Mouse (Mus musculus) G1E (cell line): ENCODE data around the gene Mfsd8. TPM values are rescaled to one million over a fixed set of nuclear protein-coding genes. Genes with fewer than 3 reads are reported as not detected.

Experiments
- ATAC-seq: 2 replicates; pipeline ENCODE4 v1.8.0; 2016; ENCODE audit warnings: mild to moderate bottlenecking; ENCODE audit not compliant: insufficient number of reproducible peaks, poor library complexity, low FRiP score, severe bottlenecking; ENCODE audit errors: extremely low read depth
- DNase-seq: peaks from one replicate; pipeline ENCODE4 v3.0.0; 2012; ENCODE audit warnings: low spot score
- H3K27me3 ChIP-seq: 2 replicates; pipeline ENCODE4 v1.6.1; 2012; ENCODE audit warnings: mild to moderate bottlenecking, low read length, inconsistent platforms; ENCODE audit not compliant: insufficient read depth
- H3K36me3 ChIP-seq: replicated peaks from 2 replicates; pipeline ENCODE3; 2012; ENCODE audit warnings: mild to moderate bottlenecking, inconsistent platforms
- H3K4me1 ChIP-seq: 2 replicates; pipeline ENCODE4 v1.6.1; 2012; ENCODE audit warnings: low read depth, low read length, inconsistent platforms, mixed read lengths; ENCODE audit not compliant: insufficient read depth
- H3K4me3 ChIP-seq: 2 replicates; pipeline ENCODE4 v1.5.1; 2012; ENCODE audit warnings: low read depth, mild to moderate bottlenecking, inconsistent platforms, low read length, moderate library complexity, mixed read lengths
- H3K9me3 ChIP-seq: replicated peaks from 2 replicates; pipeline ENCODE4 v1.6.1; 2012; ENCODE audit warnings: inconsistent platforms
- CTCF ChIP-seq: IDR thresholded peaks from 2 replicates; pipeline ENCODE4 v1.5.1; 2012; ENCODE audit warnings: low read depth, low read length, inconsistent platforms, mixed read lengths
- GATA1 ChIP-seq: IDR thresholded peaks from 2 replicates; pipeline ENCODE4 v1.6.1; 2012; ENCODE audit warnings: borderline replicate concordance, low read length, inconsistent platforms, mixed read lengths
- GATA2 ChIP-seq: IDR thresholded peaks from 2 replicates; pipeline ENCODE4 v1.6.1; 2012; ENCODE audit warnings: low read depth, low read length, inconsistent platforms, borderline replicate concordance
- POLR2AphosphoS5 ChIP-seq: IDR thresholded peaks from 2 replicates; pipeline ENCODE4 v1.6.1; 2012; ENCODE audit warnings: low read depth, low read length, inconsistent platforms; ENCODE audit not compliant: insufficient replicate concordance
- polyA plus RNA-seq: library from polyadenylated mRNA; stranded (reverse); fragments of >175 nt; gene quantifications from 2 replicates; pipeline ENCODE4 v1.2.3, GENCODE M21; 2012
- total RNA-seq, 2 experiments: library from RNA; stranded (forward) in 1 of 2; stranded (reverse) in 1 of 2; fragments of 200-1000 nt in 1 of 2; fragments of >200 nt in 1 of 2; fragmentation: Nextera tagmentation in 1 of 2; gene quantifications; 2 replicates each; pipeline ENCODE4 v1.2.3; 2014 to 2017

Mfsd8 gene
- total and polyA plus RNA-seq, 3 experiments = 0.83 to 23.5 (median 7.0) TPM

DNA sequence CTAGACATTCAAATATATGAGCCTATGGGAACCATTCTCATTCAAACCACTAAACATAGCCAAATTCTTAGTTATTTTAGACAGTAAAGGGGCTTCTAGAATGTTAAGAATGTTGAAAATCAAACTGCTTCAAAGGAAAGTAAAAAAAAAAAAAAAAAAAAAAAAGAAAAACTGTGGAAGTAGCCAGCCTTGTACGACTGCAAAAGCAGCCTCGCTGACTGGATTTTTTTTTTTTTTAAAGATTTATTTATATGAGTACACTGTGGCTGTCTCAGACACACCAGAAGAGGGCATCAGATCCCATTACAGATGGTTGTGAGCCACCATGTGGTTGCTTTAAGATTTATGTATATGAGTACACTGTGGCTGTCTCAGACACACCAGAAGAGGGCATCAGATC is 52.9 kb downstream of the Mfsd8 start:
- Histone ChIP-seq H3K27me3 (no peaks in the 10 kb centered on the region), H3K9me3 (no peaks in the 10 kb centered on the region), H3K36me3 (peaks cover 45% of the 10 kb centered on the region), H3K4me3 (no peak overlapping the region), H3K4me1 (peaks cover 3% of the 10 kb centered on the region)
- no peak for ATAC-seq
- no peak for TF ChIP-seq GATA1
- no peak for TF ChIP-seq POLR2AphosphoS5
- TF ChIP-seq CTCF = no peak
- no peak for TF ChIP-seq GATA2
- no peak for DNase-seq

Other genes starting within 250 kb of the Mfsd8 start
- gene Slc25a31, start 138.0 kb downstream of the Mfsd8 start, total RNA-seq (2014; fragmentation: Nextera tagmentation) = not detected in 2 replicates
- 0.16 TPM in 1 of 2 replicates, not detected in the other for gene Slc25a31, start 138.0 kb downstream of the Mfsd8 start, total RNA-seq (2017)
- not detected in 2 replicates for gene Slc25a31, start 138.0 kb downstream of the Mfsd8 start, polyA plus RNA-seq
- 53.8 and 79.6 TPM in 2 replicates for gene Hspa4l, start 102.4 kb downstream of the Mfsd8 start, total RNA-seq (2014; fragmentation: Nextera tagmentation)
- gene Hspa4l, start 102.4 kb downstream of the Mfsd8 start, total RNA-seq (2017) = 49.0 and 67.8 TPM in 2 replicates
- 12.8 and 13.2 TPM in 2 replicates for gene Hspa4l, start 102.4 kb downstream of the Mfsd8 start, polyA plus RNA-seq
- 115 and 124 TPM in 2 replicates for gene Plk4, start 46.9 kb downstream of the Mfsd8 start, total RNA-seq (2014; fragmentation: Nextera tagmentation)
- gene Plk4, start 46.9 kb downstream of the Mfsd8 start, total RNA-seq (2017) = 84.9 and 95.3 TPM in 2 replicates
- 16.3 and 19.2 TPM in 2 replicates for gene Plk4, start 46.9 kb downstream of the Mfsd8 start, polyA plus RNA-seq
- 23.7 and 27.6 TPM in 2 replicates for gene Abhd18, start 84 bp upstream of the Mfsd8 start, total RNA-seq (2014; fragmentation: Nextera tagmentation)
- gene Abhd18, start 84 bp upstream of the Mfsd8 start, total RNA-seq (2017) = 24.6 and 29.1 TPM in 2 replicates
- gene Abhd18, start 84 bp upstream of the Mfsd8 start, polyA plus RNA-seq = 1.3 and 1.5 TPM in 2 replicates
- gene 1700034I23Rik, start 55.7 kb upstream of the Mfsd8 start, total RNA-seq (2014; fragmentation: Nextera tagmentation) = not detected in 2 replicates
- 0.22 TPM in 1 of 2 replicates, not detected in the other for gene 1700034I23Rik, start 55.7 kb upstream of the Mfsd8 start, total RNA-seq (2017)
- not detected in 2 replicates for gene 1700034I23Rik, start 55.7 kb upstream of the Mfsd8 start, polyA plus RNA-seq
- gene Larp1b, start 102.9 kb upstream of the Mfsd8 start, total RNA-seq (2014; fragmentation: Nextera tagmentation) = 68.6 and 76.3 TPM in 2 replicates
- 46.2 and 60.7 TPM in 2 replicates for gene Larp1b, start 102.9 kb upstream of the Mfsd8 start, total RNA-seq (2017)
- 31.1 and 36.0 TPM in 2 replicates for gene Larp1b, start 102.9 kb upstream of the Mfsd8 start, polyA plus RNA-seq
- 20.2 and 26.9 TPM in 2 replicates for gene Pgrmc2, start 236.2 kb upstream of the Mfsd8 start, total RNA-seq (2014; fragmentation: Nextera tagmentation)
- 12.9 and 15.4 TPM in 2 replicates for gene Pgrmc2, start 236.2 kb upstream of the Mfsd8 start, total RNA-seq (2017)
- 14.0 and 16.8 TPM in 2 replicates for gene Pgrmc2, start 236.2 kb upstream of the Mfsd8 start, polyA plus RNA-seq